Mouse (Mus musculus): ENCODE results near the gene Pcdh9. TPM values are rescaled to one million over a fixed set of nuclear protein-coding genes. Genes with fewer than 3 reads are reported as not detected.

Pcdh9 gene
- polyA plus RNA-seq, 1 experiment = 38.5 TPM

DNA sequence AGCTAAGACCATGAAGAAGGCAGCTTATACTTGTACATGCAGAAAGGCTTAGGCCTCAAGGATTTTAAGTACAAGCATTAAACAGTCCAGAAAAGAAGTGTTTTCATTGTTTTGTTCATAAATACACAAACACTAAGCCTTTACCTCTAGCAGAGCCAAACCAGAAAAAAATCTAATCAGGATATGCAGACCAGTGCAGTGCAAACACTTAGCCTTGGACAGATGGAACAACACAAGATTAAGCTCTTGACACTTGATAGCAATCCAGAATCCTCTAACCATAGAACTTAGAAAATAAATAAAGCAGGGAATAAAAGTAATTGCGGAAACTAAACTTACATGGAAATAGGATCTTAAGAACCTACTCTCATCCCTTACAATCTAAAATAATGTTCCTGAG lies 10.4 kb downstream of the Pcdh9 start:
- TF ChIP-seq POLR2A (IDR thresholded peaks at IDR 0.05; ENCODE audit: borderline replicate concordance, extremely low read depth, insufficient read depth, insufficient read length, poor library complexity, severe bottlenecking) (no peak), CTCF (IDR thresholded peaks at IDR 0.05; ENCODE audit: borderline replicate concordance, extremely low read depth, insufficient read depth, insufficient read length) (no peak)

DNA sequence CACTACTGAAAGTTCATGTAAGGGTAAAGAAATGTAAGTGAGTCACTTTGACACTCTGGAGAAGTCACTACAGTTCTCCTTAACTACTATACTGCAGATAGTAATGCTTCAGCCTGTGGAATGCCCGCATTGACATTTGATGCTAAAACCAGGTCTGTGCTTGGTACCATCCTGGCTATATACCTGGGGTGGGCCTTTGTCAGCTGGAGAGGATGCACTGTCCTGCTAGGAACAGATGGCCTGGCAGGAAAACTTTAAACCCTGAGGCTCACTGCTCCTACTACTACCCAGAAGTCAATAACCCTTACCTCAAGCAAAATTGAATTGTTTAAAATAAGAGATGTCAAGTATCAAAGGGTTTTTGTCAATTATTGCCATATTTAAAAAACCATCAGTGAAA lies 14.5 kb downstream of the Pcdh9 start:
- no peak for DNase-seq (ENCODE audit: low read depth)
- no peak for TF ChIP-seq POLR2A (IDR thresholded peaks at IDR 0.05; ENCODE audit: borderline replicate concordance, extremely low read depth, insufficient read depth, insufficient read length, poor library complexity, severe bottlenecking)
- TF ChIP-seq CTCF (IDR thresholded peaks at IDR 0.05; ENCODE audit: borderline replicate concordance, extremely low read depth, insufficient read depth, insufficient read length) = no peak

More for the DNA sequence above, 10.4 kb downstream of the Pcdh9 start:
- no peak for DNase-seq (ENCODE audit: low read depth)

DNA sequence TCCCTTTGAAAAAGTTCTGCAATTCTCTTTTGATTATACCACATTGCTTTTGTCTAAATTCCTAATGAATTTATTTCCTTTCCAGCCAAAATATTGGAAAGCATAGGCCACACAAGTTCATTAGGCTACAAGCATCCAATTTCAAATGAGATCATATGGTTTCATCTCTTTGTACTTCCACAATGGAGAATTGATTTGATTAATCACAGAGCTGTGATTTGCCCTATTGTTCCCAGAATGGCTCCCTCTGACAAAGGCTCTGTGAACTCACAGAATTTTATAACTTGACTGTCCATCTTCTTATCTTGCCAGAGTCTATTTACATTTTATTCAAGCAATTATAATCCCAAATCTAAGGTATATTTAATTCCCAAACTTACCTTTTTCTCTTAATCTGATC lies 22.3 kb downstream of the Pcdh9 start:
- DNase-seq (ENCODE audit: low read depth) = no peak
- TF ChIP-seq POLR2A (IDR thresholded peaks at IDR 0.05; ENCODE audit: borderline replicate concordance, extremely low read depth, insufficient read depth, insufficient read length, poor library complexity, severe bottlenecking) = no peak
- TF ChIP-seq CTCF (IDR thresholded peaks at IDR 0.05; ENCODE audit: borderline replicate concordance, extremely low read depth, insufficient read depth, insufficient read length) = no peak

DNA sequence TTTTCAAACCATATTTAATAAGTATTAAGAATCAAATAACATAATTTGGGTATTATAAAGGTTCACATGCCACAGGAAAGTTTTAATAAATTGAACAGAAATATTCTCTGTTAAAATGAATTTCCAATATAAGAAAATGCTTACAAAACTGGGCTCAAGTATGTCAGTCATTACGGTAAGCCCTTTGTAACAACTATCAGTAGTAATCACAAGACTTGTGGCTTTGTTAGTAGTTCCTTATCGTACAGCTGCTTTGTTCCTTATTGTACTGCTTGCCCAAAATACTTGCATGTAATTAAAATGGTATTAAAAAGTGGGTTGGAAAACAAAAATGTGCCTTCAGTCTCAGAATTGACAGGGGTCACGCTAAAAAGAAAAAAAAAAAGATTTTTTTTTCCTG lies 32.4 kb downstream of the Pcdh9 start:
- no peak for DNase-seq (ENCODE audit: low read depth)
- TF ChIP-seq POLR2A (IDR thresholded peaks at IDR 0.05; ENCODE audit: borderline replicate concordance, extremely low read depth, insufficient read depth, insufficient read length, poor library complexity, severe bottlenecking) = no peak
- no peak for TF ChIP-seq CTCF (IDR thresholded peaks at IDR 0.05; ENCODE audit: borderline replicate concordance, extremely low read depth, insufficient read depth, insufficient read length)

DNA sequence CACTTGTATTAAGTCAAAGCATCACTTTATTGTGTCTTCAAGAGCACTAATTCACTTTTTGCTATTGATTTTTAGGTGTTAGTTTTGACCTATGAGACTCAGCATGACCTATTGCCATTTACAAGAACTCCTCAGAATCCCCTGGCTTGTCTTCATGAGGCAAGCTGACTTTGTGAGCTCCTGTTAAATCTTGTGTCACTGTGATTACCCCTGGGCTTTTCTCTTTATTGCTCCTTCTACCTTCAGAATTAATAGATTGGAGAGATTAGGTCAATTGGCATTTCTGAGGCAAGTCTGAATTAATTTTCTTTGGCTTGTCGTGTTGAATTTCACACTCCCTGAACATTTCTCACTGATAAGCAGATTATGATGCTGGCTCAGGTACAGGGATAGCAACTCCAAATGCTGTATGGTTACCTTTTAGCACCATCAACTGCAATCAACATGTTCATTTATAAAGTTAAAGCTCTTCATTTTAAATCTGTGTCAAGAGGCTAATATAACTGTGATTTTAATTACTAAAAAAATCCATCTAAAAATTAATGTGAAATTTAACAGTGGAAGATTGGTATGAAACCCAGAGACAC lies 44.3 kb downstream of the Pcdh9 start:
- no peak for TF ChIP-seq POLR2A (IDR thresholded peaks at IDR 0.05; ENCODE audit: borderline replicate concordance, extremely low read depth, insufficient read depth, insufficient read length, poor library complexity, severe bottlenecking)
- no peak for TF ChIP-seq CTCF (IDR thresholded peaks at IDR 0.05; ENCODE audit: borderline replicate concordance, extremely low read depth, insufficient read depth, insufficient read length)
- DNase-seq (ENCODE audit: low read depth) = peak; percentile 60

DNA sequence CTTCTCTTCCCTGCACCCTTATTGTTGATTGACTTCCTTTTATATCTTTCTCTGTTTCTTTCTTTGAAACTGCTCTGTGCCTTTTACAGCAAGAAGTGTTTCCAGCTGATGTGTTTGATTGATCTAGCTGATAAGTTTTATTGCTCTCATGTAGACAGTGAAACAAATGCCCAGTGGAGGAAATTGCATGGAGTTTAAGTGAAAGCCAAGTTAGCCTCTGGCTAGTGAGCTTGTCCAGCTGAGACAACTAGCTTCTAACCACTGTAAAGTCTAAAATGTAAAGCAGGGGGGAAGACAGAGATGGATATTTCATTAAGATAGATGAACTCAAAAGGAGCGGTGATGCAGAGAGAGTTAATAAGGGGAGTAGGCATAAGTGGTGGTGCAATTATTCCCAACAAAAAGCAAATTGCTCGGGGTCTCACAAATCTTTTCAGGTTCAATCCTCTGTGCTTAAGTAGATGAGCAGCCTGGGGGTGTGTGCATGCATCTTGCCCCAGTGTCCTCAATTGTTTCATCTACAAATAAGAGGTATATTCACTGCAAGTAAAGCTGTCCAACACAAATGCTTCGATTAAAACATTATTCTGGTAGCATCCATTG lies 47.7 kb downstream of the Pcdh9 start:
- DNase-seq (ENCODE audit: low read depth) = peak; percentile 70
- no peak for TF ChIP-seq POLR2A (IDR thresholded peaks at IDR 0.05; ENCODE audit: borderline replicate concordance, extremely low read depth, insufficient read depth, insufficient read length, poor library complexity, severe bottlenecking)
- no peak for TF ChIP-seq CTCF (IDR thresholded peaks at IDR 0.05; ENCODE audit: borderline replicate concordance, extremely low read depth, insufficient read depth, insufficient read length)

DNA sequence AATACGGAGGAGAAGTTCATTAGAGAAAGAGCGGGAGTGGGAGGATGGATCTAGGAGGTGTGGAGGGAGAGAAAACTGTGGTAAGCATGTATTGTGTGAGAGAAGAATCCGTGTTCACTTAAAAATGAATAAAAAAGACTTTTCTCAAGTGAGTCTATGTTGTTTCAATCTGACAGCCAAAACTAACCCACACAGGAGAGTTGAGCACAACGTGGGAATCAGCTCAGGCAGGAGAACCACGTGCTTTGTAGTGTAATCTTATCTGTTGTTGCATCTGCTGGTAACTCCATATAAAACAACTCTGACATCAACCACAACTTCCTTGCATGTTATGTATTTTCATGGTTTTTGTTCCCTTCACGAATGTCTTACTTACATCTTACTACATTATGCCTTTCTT lies 58.0 kb downstream of the Pcdh9 start:
- no peak for DNase-seq (ENCODE audit: low read depth)
- TF ChIP-seq CTCF (IDR thresholded peaks at IDR 0.05; ENCODE audit: borderline replicate concordance, extremely low read depth, insufficient read depth, insufficient read length) = no peak
- TF ChIP-seq POLR2A (IDR thresholded peaks at IDR 0.05; ENCODE audit: borderline replicate concordance, extremely low read depth, insufficient read depth, insufficient read length, poor library complexity, severe bottlenecking) = no peak

DNA sequence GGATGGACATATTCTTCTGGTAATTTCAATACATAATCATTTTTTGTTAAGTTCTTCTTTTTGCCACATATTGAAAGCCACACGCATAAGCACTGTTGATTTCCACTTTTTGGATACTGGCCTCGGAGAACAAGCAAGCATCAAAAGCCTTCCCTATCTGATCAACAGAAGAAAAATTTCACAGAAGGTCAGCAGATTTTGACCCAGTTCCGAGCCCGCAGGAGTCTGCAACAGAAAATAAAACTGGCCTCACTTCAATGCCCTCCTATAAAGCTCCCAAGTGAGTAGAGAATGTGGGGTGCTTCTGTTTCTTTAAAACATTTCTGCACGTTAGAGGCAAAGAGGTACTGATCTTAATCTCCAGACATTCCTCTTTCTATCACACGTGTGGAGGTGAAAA lies 63.3 kb downstream of the Pcdh9 start:
- TF ChIP-seq CTCF (IDR thresholded peaks at IDR 0.05; ENCODE audit: borderline replicate concordance, extremely low read depth, insufficient read depth, insufficient read length) (no peak), POLR2A (IDR thresholded peaks at IDR 0.05; ENCODE audit: borderline replicate concordance, extremely low read depth, insufficient read depth, insufficient read length, poor library complexity, severe bottlenecking) (no peak)
- no peak for DNase-seq (ENCODE audit: low read depth)

DNA sequence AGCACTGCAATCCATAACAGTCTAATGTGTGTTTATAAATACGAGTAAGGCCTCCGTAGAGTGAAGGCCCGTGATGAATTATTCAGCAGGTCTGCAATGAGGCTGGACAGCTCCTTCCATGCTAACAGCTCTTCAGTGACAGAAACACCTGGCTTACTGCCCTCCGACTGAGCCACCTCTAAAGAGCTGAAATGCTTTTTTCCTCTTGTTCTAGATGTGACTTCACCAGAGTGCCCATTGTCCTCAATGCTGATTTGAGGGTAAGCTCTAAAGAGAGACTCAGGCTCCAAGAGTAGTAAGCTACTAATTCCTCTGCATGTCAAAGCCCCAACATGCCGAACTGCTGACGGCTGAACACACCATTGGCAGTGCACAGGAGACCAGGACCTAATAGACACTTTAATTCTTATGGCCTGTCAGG lies 64.4 kb downstream of the Pcdh9 start:
- DNase-seq (ENCODE audit: low read depth) = peak; percentile 79
- no peak for TF ChIP-seq CTCF (IDR thresholded peaks at IDR 0.05; ENCODE audit: borderline replicate concordance, extremely low read depth, insufficient read depth, insufficient read length)
- TF ChIP-seq POLR2A (IDR thresholded peaks at IDR 0.05; ENCODE audit: borderline replicate concordance, extremely low read depth, insufficient read depth, insufficient read length, poor library complexity, severe bottlenecking) = no peak

DNA sequence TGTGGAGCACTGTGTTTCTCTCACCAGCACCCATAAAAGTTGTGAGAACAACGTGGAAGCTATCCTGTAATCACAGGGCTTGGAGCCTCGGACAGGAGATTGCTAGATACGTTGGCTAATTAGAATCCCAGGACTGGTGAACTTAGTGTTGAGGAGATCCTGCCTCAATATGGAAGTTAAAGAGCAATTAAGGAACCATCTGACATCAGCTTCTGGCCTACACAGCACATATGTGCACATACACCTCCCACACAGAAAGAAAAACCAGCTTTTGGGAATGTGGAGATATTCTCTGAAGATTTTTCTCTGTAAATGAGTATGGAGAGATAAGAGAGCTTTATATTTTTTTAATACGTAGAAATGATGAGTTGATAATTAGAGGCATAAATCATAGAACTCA lies 71.6 kb downstream of the Pcdh9 start:
- TF ChIP-seq POLR2A (IDR thresholded peaks at IDR 0.05; ENCODE audit: borderline replicate concordance, extremely low read depth, insufficient read depth, insufficient read length, poor library complexity, severe bottlenecking) = no peak
- TF ChIP-seq CTCF (IDR thresholded peaks at IDR 0.05; ENCODE audit: borderline replicate concordance, extremely low read depth, insufficient read depth, insufficient read length) = no peak
- no peak for DNase-seq (ENCODE audit: low read depth)

DNA sequence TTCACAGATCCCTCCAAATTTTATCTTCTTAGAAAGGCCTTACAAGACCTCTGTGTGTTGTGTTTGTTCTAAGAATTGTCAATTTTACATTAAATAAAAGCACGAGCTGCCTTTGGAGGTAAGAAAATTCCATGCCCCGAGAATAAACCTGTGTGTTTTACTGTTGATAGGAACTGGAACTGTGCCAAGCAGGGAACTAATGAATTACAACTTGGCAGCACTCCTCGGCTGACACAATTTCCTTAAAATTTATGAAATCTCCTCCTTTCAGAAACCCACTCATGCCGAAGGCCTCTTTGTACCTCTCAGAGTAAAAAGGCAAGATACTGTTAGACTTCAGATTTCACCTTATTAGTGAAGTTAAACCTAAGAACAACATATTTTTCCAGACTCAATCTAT lies 72.9 kb downstream of the Pcdh9 start:
- TF ChIP-seq CTCF (IDR thresholded peaks at IDR 0.05; ENCODE audit: borderline replicate concordance, extremely low read depth, insufficient read depth, insufficient read length) = no peak
- no peak for TF ChIP-seq POLR2A (IDR thresholded peaks at IDR 0.05; ENCODE audit: borderline replicate concordance, extremely low read depth, insufficient read depth, insufficient read length, poor library complexity, severe bottlenecking)
- peak; percentile 72 for DNase-seq (ENCODE audit: low read depth)

DNA sequence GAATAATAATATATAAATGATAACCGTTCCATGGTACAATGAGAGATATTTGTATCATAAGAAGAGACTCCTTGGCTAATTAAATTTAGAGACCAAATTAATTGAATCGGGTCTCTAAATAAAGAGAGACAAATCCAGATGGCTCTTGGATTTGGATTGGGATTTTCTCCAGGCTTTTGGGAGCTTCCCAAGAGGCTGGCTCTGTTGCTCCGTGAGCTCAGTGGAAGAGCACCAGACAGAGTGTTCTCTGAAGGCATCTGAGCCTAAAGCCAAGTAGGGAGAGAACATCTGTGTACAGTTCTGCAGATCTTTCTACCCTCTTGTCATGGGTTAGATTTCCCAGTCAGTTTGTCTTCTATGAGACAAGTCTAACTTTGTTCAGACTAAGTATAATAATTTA lies 95.9 kb downstream of the Pcdh9 start:
- no peak for TF ChIP-seq CTCF (IDR thresholded peaks at IDR 0.05; ENCODE audit: borderline replicate concordance, extremely low read depth, insufficient read depth, insufficient read length)
- TF ChIP-seq POLR2A (IDR thresholded peaks at IDR 0.05; ENCODE audit: borderline replicate concordance, extremely low read depth, insufficient read depth, insufficient read length, poor library complexity, severe bottlenecking) = no peak
- DNase-seq (ENCODE audit: low read depth) = peak; percentile 56

Measured in brain, embryonic 14.5 days (tissue).